Mouse (Mus musculus) stomach, embryonic 15.5 days (tissue): ENCODE measurements around the gene Med13l. TPM values are rescaled to one million over a fixed set of nuclear protein-coding genes. Genes with fewer than 3 reads are reported as not detected.

ENCODE experiments used
- ATAC-seq: fragments of 200-750 bp; cut with Nextera tagmentation; 2 replicates; pipeline ENCODE4 v1.8.0; 2017; ENCODE audit warnings: low read depth, moderate number of reproducible peaks, moderate TSS enrichment; ENCODE audit not compliant: insufficient read depth, low FRiP score
- H3K27ac ChIP-seq: fragments of 300-500 bp; sonication (generic); 2 replicates; pipeline ENCODE4 v1.5.1; 2015; ENCODE audit warnings: mild to moderate bottlenecking, inconsistent platforms
- H3K27me3 ChIP-seq: fragments of 300-500 bp; sonication (generic); replicated peaks from 2 replicates; pipeline ENCODE4 v1.6.1; 2015; ENCODE audit warnings: inconsistent platforms
- H3K36me3 ChIP-seq: fragments of 300-500 bp; sonication (generic); 2 replicates; pipeline ENCODE4 v1.6.1; 2015; ENCODE audit warnings: inconsistent platforms
- H3K4me1 ChIP-seq: fragments of 300-500 bp; sonication (generic); 2 replicates; pipeline ENCODE4 v1.6.1; 2015; ENCODE audit warnings: inconsistent platforms
- H3K4me2 ChIP-seq: fragments of 300-500 bp; sonication (generic); 2 replicates; pipeline ENCODE4 v1.6.1; 2015; ENCODE audit warnings: mild to moderate bottlenecking, inconsistent platforms
- H3K4me3 ChIP-seq: fragments of 300-500 bp; sonication (generic); replicated peaks from 2 replicates; pipeline ENCODE4 v1.5.1; 2015; ENCODE audit warnings: inconsistent platforms
- H3K9ac ChIP-seq: fragments of 300-500 bp; sonication (generic); 2 replicates; pipeline ENCODE4 v1.6.1; 2015; ENCODE audit warnings: inconsistent platforms
- H3K9me3 ChIP-seq: fragments of 300-500 bp; sonication (generic); 2 replicates; pipeline ENCODE4 v1.6.1; 2016; ENCODE audit warnings: inconsistent platforms
- WGBS: fragments of 180-500 bp; shearing (Covaris S2); methylation state at CpG from one replicate; pipeline ENCODE4 v1.1.7; 2015; 5-methylcytosine and 5-hydroxymethylcytosine counted together
- polyA plus RNA-seq: library from polyadenylated mRNA; unstranded; fragments of >200 nt; fragmentation: Nextera tagmentation; extraction: Ambion mirVana; gene quantifications from 2 replicates; pipeline ENCODE4 v1.2.1, GENCODE M21; 2015

Gene Med13l
- 10.7 and 11.5 TPM in 2 replicates for polyA plus RNA-seq

- Histone ChIP-seq H3K4me3 (peak within 1 kb of the TSS; percentile 80), H3K27me3 (no peaks in the 10 kb centered on the region; the same call in 1 of the 2 replicates), H3K27ac (peak within 1 kb of the TSS; percentile 93), H3K9me3 (no peaks in the 10 kb centered on the region), H3K9ac (peak within 1 kb of the TSS; percentile 91), H3K4me1 (peaks cover 12% of the 10 kb centered on the region), H3K4me2 (peak within 1 kb of the TSS; percentile 72), H3K36me3 (no peaks in the 10 kb centered on the region)
- peak; percentile 66 for ATAC-seq
- 1% methylated on average over 35 of the region's 120 CpGs for WGBS
Observed at GRCm38 (mm10) chr5:118560385-118561085, at the start of gene Med13l. Gene Med13l (plus strand): TSS chr5:118560679.

GRCm38 (mm10) chr5:118510969-118511368, 49.5 kb upstream of the Med13l start:
- no peak for ATAC-seq
- H3K4me2 ChIP-seq, result no peak overlapping the region
- H3K9me3 ChIP-seq, result no peaks in the 10 kb centered on the region
- H3K4me1 ChIP-seq, result peaks cover 20% of the 10 kb centered on the region
- WGBS, result 87% methylated on average over 4 of the region's 4 CpGs
- no peaks in the 10 kb centered on the region for H3K27me3 ChIP-seq
- no peak overlapping the region for H3K9ac ChIP-seq
- no peaks in the 10 kb centered on the region for H3K36me3 ChIP-seq
- H3K27ac ChIP-seq, result no peak overlapping the region
- no peak overlapping the region for H3K4me3 ChIP-seq

GRCm38 (mm10) chr5:118513005-118513404, 47.5 kb upstream of the Med13l start:
- Histone ChIP-seq H3K4me3 (no peak overlapping the region), H3K4me1 (peaks cover 25% of the 10 kb centered on the region), H3K27me3 (no peaks in the 10 kb centered on the region), H3K27ac (no peak overlapping the region), H3K4me2 (no peak overlapping the region), H3K9ac (no peak overlapping the region), H3K36me3 (no peaks in the 10 kb centered on the region), H3K9me3 (no peaks in the 10 kb centered on the region)
- no peak for ATAC-seq
- 56% methylated on average over 1 of the region's 1 CpGs for WGBS

- Histone ChIP-seq H3K36me3 (no peaks in the 10 kb centered on the region), H3K27me3 (no peaks in the 10 kb centered on the region), H3K9me3 (no peaks in the 10 kb centered on the region), H3K4me2 (peak overlapping the region; percentile 61), H3K4me1 (peaks cover 25% of the 10 kb centered on the region), H3K27ac (peak overlapping the region; percentile 76), H3K4me3 (peak overlapping the region; percentile 31), H3K9ac (no peak overlapping the region)
- WGBS, result 1% methylated on average over 43 of the region's 43 CpGs
- no peak for ATAC-seq
Observed at GRCm38 (mm10) chr5:118513629-118514526, 46.6 kb upstream of the Med13l start.

GRCm38 (mm10) chr5:118514527-118514831, 46.0 kb upstream of the Med13l start:
- H3K27ac ChIP-seq, result peak overlapping the region; percentile 76
- peak overlapping the region; percentile 31 for H3K4me3 ChIP-seq
- H3K4me2 ChIP-seq, result peak overlapping the region; percentile 61
- H3K9ac ChIP-seq, result no peak overlapping the region
- H3K36me3 ChIP-seq, result no peaks in the 10 kb centered on the region
- H3K9me3 ChIP-seq, result no peaks in the 10 kb centered on the region
- ATAC-seq, result no peak
- H3K4me1 ChIP-seq, result peaks cover 25% of the 10 kb centered on the region
- 14% methylated on average over 9 of the region's 9 CpGs for WGBS
- H3K27me3 ChIP-seq, result no peaks in the 10 kb centered on the region

- no peaks in the 10 kb centered on the region for H3K9me3 ChIP-seq
- H3K4me3 ChIP-seq, result peak overlapping the region; percentile 31
- H3K27me3 ChIP-seq, result no peaks in the 10 kb centered on the region
- no peak for ATAC-seq
- peaks cover 25% of the 10 kb centered on the region for H3K4me1 ChIP-seq
- peak overlapping the region; percentile 76 for H3K27ac ChIP-seq
- no peak overlapping the region for H3K9ac ChIP-seq
- peak overlapping the region; percentile 61 for H3K4me2 ChIP-seq
- WGBS, result 25% methylated on average over 5 of the region's 5 CpGs
- H3K36me3 ChIP-seq, result no peaks in the 10 kb centered on the region
Observed at GRCm38 (mm10) chr5:118514842-118515241, 45.6 kb upstream of the Med13l start.

GRCm38 (mm10) chr5:118515280-118515721, 45.2 kb upstream of the Med13l start:
- Histone ChIP-seq H3K9me3 (no peaks in the 10 kb centered on the region), H3K27ac (peak overlapping the region; percentile 76; the same call in 1 of the 2 replicates), H3K27me3 (no peaks in the 10 kb centered on the region), H3K4me3 (no peak overlapping the region), H3K4me2 (peak overlapping the region; percentile 61), H3K9ac (no peak overlapping the region), H3K36me3 (no peaks in the 10 kb centered on the region), H3K4me1 (peaks cover 25% of the 10 kb centered on the region)
- WGBS, result 12% methylated on average over 11 of the region's 11 CpGs
- peak; percentile 63; the same call in 1 of the 2 replicates for ATAC-seq

GRCm38 (mm10) chr5:118516066-118516465, 44.4 kb upstream of the Med13l start:
- no peak overlapping the region for H3K4me2 ChIP-seq
- no peaks in the 10 kb centered on the region for H3K36me3 ChIP-seq
- 76% methylated on average over 6 of the region's 6 CpGs for WGBS
- H3K9me3 ChIP-seq, result no peaks in the 10 kb centered on the region
- no peak overlapping the region for H3K9ac ChIP-seq
- no peaks in the 10 kb centered on the region for H3K27me3 ChIP-seq
- no peak overlapping the region for H3K4me3 ChIP-seq
- peak overlapping the region; percentile 76; the same call in 1 of the 2 replicates for H3K27ac ChIP-seq
- ATAC-seq, result no peak
- peaks cover 25% of the 10 kb centered on the region for H3K4me1 ChIP-seq

- H3K27ac ChIP-seq, result peak overlapping the region; percentile 76; the same call in 1 of the 2 replicates
- 54% methylated on average over 6 of the region's 6 CpGs for WGBS
- ATAC-seq, result no peak
- no peaks in the 10 kb centered on the region for H3K27me3 ChIP-seq
- H3K9ac ChIP-seq, result no peak overlapping the region
- H3K4me1 ChIP-seq, result peaks cover 25% of the 10 kb centered on the region
- no peak overlapping the region for H3K4me2 ChIP-seq
- no peaks in the 10 kb centered on the region for H3K9me3 ChIP-seq
- H3K36me3 ChIP-seq, result no peaks in the 10 kb centered on the region
- no peak overlapping the region for H3K4me3 ChIP-seq
Observed at GRCm38 (mm10) chr5:118516470-118516869, 44.0 kb upstream of the Med13l start.

- Histone ChIP-seq H3K36me3 (no peaks in the 10 kb centered on the region), H3K9me3 (no peaks in the 10 kb centered on the region), H3K4me1 (peaks cover 9% of the 10 kb centered on the region; the same call in 1 of the 2 replicates), H3K27ac (no peak overlapping the region), H3K4me3 (no peak overlapping the region), H3K9ac (no peak overlapping the region), H3K4me2 (no peak overlapping the region), H3K27me3 (no peaks in the 10 kb centered on the region)
- no peak for ATAC-seq
- 64% methylated on average over 3 of the region's 3 CpGs for WGBS
Observed at GRCm38 (mm10) chr5:118520457-118520856, 40.0 kb upstream of the Med13l start.

- Histone ChIP-seq H3K36me3 (no peaks in the 10 kb centered on the region), H3K4me2 (no peak overlapping the region), H3K9ac (no peak overlapping the region), H3K27me3 (no peaks in the 10 kb centered on the region), H3K27ac (no peak overlapping the region), H3K4me1 (no peaks in the 10 kb centered on the region), H3K9me3 (no peaks in the 10 kb centered on the region), H3K4me3 (no peak overlapping the region)
- 79% methylated on average over 7 of the region's 7 CpGs for WGBS
- no peak for ATAC-seq
Observed at GRCm38 (mm10) chr5:118524400-118524799, 36.1 kb upstream of the Med13l start.

- no peak for ATAC-seq
- 76% methylated on average over 6 of the region's 6 CpGs for WGBS
Observed at GRCm38 (mm10) chr5:118525634-118526033, 34.8 kb upstream of the Med13l start.

More at GRCm38 (mm10) chr5:118525634-118526033, 34.8 kb upstream of the Med13l start:
- Histone ChIP-seq H3K4me1 (no peaks in the 10 kb centered on the region), H3K9ac (no peak overlapping the region), H3K9me3 (no peaks in the 10 kb centered on the region), H3K27ac (no peak overlapping the region), H3K4me3 (no peak overlapping the region), H3K27me3 (no peaks in the 10 kb centered on the region), H3K4me2 (no peak overlapping the region), H3K36me3 (no peaks in the 10 kb centered on the region)
